Mouse (Mus musculus) lung, postnatal 10 days (tissue): ENCODE measurements around the gene Ap2s1.

Experiments
- DNase-seq: peaks from one replicate; pipeline ENCODE4 v3.0.0; 2021

The Ap2s1 gene

DNA sequence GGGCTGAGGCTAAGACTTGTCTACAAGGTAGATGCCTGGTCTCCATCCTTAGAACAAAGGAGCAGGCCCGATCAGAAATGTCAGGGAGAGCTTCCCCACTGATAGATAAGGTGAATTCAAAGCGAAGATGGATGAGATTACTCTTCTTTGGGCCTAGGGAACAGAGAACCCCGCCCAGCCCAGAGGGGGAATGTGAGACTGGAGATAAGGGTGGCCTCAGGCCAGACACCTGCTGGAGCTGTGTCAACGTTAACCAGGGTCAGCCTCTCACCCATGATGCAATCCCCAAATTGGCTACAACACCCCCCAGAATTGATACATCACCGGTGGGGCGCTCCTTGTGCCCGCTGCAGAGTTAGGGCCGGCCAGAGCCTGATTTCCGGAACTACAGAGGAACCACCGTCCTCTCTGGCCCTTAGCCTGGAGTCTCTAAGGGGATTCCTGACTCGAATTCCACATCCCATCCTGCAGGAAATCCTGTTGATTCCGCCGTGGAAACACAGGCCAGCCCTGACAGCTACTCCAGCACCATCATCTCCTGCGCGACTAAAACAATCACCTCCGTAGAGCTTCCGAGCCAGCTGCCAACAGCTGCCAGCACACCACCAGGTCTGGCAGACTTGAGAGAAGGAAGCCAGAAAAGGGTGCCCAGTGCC lies 17.3 kb downstream of the Ap2s1 start:
- peak; percentile 67 for DNase-seq

DNA sequence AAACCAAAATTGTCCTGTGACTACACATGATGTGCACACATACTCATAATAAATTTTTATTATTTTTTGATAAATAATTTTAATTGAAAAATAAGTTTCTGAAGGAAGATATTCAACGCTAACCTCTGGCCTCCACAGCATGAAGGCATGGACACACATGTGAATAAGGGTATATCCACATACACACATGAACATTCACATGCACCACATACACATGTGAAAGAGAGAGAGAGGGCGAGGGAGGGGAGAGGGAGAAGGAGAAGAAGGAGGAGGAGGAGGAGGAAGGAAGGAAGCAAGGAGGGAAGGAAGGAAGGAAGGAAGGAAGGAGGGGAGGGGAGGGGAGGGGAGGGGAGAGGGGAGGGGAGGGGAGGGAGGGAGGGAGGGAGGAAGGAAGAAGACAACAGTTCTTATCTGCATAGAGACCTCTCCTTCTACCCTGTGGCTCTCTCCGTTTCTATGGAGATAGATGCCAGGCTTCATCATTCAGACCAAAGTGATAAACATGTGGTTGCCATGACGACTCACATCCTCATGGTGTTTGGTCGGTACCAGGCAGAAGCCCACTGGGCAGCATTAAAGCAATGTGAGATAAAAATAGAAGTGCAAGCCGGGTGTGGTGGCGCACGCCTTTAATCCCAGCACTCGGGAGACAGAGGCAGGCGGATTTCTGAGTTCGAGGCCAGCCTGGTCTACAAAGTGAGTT lies 20.8 kb downstream of the Ap2s1 start:
- DNase-seq = no peak

DNA sequence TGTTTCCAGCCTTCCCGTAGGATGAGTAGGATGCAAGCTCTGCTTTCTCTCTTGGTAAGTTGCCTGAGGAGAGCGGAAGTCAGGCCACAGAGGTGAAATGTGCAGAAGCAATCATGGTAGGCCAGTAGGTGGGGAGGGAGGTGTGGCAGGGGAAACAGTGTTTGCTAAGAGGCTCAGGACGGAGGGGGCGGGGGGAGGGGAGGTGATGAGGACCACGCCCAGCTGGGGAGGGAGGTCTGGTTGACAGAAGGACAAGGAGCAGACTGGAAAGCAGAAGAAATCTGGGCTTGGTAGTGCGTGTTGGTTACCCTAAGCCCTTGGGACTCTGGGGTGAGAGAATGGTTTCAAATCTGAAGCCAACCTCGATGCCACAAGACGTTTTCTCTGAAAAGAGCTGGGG lies 22.1 kb downstream of the Ap2s1 start:
- DNase-seq = peak; percentile 70

DNA sequence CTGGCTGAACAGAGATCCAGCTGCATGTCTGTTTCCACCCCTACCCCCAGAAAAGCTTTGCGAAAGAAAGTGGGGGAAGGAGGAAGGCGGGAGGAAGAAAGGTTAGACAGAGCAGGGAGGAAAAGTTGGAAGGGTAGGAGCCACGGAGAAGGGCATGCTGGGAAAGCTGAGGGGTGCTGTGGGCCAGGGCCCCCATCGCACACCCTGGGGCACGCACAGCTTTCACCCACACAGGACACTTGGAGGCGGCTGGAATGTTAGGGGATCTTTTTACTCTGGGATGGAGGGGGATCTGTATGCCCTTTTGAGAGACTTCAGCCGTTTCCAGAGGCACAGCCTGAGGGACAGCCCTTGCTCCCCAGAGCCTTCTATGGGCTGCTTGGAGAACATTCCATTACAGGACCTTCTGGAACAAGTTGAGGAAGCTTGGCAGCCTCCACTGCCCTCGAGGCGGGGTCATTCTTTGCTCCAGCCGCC lies 22.8 kb downstream of the Ap2s1 start:
- peak; percentile 92 for DNase-seq

DNA sequence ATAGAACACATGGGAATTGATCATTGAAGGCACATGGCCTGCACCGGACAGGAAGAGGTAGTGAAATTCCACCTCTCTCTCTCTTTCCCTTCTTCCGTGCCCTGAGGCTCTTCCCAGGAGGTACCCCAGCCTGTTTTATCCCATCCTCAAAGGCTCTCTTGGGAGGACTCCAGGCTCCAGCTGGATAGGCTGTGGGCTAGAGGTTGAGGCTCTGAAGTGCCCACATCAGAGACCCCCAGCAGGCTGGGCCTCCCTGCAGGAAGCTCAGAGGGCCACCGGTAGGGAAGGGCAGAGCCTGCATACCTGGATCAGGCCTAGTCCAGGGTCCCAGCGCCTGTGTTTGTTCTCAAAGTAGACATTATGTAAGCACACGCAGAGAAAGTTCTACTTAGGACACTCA lies 23.4 kb downstream of the Ap2s1 start:
- peak; percentile 36 for DNase-seq

DNA sequence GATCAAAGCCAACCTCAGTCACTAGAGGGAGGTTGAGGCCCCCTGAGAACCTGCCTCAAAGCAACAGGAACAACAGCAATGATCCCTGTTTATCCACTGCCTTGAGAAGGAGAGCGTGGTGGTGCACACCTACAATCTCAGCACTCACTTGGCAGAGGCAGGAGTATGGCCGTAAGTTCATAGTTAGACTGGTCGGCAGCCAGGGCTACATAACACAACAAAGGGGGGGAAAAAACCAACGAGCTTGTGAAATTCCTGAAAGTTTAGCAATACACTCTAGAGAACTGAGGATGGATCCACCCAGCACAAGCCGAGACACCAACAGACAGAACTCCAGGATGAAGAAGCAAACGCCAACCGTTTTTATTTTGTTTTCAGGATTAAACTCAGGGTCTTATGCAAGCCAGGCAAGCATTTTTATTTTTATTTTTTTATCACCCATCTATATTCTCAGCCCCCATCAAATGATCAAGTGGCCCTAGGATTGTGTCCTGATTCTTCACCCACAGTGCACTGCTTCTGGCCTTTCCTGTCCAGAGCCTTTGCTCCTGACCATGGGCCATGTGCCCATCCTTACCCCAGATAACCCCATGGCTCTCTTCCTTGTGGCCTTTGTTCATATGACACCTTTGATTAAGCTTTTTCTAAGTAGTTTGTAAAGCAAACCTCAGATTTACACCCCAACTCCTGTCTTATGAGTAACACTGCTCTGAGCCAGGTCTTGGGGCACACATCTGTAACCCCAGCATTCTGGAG lies 25.4 kb downstream of the Ap2s1 start:
- DNase-seq = peak; percentile 40

DNA sequence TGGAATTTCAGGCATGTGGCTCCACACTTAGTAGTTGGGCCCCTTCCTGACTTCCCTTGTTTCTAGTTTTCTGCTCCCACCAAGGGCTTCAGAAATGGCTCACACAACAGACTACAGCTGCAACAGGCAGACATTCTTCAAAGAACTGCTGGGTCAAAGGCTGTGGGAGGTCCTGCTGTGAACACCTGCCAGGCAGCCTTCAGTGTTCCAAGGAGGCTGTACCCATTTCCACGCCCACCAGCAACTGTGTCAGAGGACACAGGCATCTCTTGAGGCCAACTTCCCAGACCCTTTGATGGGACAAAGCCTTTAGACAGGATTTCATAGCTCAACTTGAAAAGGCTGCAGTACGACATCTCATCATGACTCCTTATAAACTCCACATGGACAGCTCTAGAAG lies 28.2 kb downstream of the Ap2s1 start:
- peak; percentile 16 for DNase-seq

DNA sequence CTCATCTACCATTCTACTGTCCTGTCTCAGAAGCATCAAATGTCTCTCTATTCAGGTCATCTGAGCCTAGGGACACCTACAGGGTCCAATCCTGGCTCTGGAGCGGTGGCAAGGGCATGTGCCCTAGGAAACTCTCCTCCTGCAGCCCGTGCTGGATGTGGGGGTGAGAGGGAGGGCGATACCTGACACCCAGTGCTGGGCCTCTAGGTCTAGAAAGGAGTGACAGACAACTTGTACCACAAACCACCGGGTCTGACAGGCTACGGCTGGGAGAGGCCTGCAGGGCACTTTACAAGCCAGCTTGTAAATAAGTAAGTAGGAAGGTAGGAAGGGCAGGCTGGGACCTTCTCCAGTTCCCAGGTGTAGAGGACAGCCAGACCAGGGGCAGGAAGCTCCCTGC lies 37.7 kb downstream of the Ap2s1 start:
- DNase-seq = no peak

DNA sequence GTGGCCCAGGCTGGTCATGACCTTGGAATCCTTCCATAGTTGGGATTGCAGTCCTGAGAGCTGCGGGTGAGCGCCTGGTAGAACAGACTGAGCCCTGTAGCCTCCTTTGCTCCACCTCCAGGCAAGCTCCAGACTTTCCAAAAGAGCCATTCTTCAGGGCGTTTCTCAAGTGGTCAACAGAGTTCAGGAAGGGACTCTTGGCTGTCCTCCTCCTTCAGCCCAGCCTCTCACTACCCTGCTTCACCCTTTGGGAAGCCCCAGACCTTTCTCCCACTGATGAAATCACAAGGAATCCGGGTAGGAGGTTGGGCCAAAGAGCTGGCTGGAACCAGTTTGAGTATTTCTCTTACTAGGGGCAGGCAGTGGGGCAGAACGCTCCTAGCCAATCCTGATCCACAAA lies 41.9 kb downstream of the Ap2s1 start:
- DNase-seq = peak; percentile 84

DNA sequence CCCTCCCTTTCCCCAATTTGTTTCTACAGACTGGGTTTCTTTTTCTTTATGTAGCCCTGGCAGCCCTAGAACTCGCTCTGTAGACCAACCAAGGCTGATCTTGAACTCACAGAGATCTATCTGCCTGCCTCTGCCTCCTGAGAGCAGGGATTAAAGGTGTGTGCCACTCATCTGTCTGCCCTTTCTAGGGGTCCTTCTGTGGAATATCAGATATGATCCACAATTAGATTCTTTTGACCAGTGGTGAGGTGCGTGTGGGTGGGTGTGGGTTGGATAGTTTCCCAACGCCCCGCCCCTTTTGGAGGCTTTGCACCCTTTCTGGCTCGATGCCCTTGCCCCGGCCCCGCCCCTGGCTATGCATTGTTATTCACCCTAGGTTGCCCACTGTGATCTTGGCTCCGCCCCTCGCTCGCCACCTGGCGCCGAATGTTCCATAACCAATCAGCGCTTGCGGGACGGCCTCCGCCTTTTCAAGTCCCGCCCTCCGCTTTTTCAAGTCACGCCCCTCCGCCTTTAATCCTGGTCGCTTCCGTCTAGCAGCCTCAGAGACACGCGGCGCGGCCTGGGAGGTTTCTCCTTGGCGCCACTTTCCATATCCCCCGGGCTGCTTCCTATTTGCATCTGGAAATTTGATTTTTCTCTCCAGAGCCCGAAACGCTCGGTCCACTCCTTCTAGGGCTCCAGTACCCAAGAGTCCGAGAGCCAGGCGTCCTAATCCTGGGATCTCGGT lies 42.8 kb downstream of the Ap2s1 start, which contains the start of gene Slc1a5:
Slc1a5 (plus strand) TSS at position 516 of the 730 bp plus-strand sequence.
- peak; percentile 97 for DNase-seq

DNA sequence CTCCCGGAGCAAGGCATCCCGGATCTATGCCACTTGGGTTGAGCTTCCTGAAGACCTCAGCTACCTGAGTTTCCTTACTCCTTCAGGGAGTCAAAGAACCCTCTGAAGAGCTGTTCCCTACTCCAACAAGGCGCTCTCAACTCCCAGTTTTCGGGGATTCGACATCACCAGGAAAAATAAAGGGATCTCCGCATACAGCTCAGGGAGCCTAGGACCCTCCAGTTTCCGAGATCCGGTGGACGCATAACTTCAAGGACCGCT lies 43.3 kb downstream of the Ap2s1 start:
- no peak for DNase-seq

DNA sequence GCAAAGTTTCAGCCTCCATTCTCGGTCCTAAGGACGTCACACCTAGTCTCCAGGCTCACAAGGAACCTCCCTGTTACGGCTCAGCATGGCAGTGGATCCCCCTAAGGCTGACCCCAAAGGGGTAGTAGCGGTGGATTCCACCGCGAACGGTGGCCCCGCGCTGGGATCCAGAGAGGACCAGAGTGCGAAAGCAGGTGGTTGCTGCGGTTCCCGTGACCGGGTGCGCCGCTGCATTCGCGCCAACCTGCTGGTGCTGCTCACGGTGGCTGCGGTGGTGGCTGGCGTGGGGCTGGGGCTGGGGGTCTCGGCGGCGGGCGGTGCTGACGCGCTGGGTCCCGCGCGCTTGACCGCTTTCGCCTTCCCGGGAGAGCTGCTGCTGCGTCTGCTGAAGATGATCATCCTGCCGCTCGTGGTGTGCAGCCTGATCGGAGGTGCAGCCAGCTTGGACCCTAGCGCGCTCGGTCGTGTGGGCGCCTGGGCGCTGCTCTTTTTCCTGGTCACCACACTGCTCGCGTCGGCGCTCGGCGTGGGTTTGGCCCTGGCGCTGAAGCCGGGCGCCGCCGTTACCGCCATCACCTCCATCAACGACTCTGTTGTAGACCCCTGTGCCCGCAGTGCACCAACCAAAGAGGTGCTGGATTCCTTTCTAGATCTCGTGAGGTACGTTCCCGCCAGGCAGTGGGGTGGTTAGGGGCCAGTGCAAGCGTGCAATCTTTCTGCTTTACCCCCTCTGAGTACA lies 43.8 kb downstream of the Ap2s1 start:
- peak; percentile 35 for DNase-seq

DNA sequence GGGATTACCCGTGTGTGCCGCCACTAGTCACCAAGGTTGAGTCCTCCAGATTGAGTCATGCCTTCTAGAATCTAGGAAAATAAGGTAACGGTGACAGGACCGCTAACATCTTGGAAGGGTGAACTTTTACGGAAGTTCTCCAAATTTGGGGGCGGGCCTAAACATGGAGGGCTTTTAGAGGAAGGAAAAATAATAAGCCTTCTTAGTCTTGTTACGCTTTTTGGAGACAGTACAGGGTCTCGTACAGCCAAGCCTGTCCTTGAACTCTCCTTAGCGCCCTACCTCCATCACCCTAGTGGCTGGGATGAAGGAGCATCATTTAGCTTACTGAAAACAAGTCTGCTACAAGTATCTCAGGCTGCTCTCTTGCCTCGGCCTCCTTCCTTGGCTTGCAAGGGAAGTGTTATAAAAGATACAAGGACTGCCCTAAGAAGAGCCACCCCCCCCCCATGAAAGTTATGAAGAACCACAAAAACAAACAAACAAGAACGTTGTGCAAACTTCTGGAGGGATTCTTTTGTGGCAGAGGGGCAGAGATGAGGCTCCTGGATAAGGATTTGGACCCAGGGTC lies 44.4 kb downstream of the Ap2s1 start:
- no peak for DNase-seq

DNA sequence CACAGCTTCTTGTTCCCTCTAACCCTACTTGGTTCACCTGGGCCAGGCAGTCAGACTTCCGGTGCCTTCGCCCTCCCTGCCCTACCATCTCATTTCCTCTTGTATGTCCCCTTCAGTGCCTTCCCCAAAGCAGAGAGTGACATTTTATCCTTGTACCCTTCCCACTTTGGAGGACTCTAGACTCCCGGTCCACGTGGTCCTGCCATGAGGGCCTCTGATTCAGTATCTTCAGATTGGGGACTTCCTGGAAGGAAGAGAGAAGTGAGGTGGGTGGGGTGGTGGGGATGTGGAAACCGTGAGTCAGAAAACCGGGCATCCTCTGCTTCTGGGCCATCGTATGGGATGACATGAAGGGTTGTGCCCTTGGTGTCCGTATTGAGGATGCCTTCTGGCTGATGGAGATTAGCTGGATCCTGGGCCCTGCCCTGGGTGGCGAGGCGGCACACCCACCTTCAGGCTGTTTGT lies 45.0 kb downstream of the Ap2s1 start:
- DNase-seq = peak; percentile 33

DNA sequence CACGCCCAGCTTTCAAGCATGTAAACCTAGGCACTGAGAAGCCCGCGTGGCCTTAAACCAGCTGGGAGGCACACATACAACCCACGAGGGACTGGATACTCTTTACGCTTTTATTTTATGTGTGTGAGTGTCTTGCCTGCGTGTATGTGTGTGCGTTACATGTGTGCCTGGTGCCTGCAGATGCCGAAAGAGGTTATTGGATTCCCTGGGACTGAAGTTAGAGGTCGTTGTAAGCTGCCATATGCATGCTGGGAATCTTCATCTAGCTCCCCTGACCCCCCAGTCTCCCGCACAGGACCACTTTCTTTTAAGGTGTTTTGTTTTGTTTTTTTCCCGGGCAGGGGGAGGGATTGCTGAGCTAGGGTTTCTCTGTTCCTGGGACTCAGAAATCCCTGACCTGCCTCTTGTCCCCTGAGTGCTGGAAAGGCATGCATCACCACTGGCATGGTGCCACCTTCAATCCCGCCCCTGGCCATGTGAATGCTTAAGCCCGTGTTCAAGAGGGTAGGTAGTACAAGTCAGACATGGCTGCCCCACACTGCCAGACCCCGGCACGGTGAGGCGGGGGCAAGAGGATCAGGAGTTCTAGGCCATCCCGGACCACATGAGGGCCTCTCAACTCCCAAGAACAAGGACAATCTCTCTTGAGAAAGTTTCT lies 45.7 kb downstream of the Ap2s1 start:
- DNase-seq = peak; percentile 84

DNA sequence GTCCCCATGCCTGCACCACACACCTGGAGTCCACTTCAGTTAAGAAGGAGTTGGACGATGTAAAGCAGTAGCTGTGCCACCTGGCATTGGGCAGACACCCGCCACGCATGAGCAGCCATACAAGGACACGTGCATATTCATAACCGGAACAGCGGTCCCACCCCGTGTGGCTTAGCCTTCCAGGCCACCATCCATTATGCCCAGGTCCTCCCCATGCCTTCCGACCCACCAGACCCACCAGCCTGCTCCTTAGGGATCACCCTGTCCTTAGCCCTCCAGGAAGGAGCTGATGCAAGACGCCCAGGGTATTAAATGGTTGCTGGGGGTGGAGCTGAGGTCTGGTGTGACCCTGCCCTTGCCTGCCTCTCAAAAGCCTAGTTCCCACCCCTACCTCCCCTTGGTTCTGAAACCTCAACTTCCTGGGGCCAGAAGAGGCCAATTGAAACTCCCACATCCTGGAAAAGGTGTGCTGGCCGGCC lies 46.3 kb downstream of the Ap2s1 start:
- DNase-seq = peak; percentile 50

DNA sequence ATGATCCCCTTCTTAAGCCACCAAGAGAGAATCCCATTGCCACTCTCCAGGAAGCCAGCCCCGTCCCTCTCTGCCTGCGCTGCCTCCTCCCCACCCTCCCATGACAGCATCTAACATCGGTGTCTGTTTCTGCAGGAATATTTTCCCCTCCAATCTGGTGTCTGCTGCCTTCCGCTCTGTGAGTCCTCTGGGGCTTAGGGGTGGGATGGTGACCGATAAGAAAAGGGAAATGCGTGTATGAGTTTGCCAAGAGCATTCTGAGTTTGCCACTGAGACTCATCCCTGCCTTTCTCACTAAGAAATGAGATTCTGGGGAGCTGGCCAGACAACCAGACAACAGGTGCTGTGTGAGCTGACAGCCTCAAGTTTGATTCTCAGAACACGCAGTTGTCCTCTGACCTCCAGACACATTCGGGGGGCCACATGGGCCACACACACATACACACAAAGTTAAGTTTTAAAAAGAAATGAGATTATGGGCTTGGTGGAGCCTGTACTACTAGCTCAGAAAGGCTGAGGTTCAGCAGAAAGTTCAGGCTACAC lies 47.4 kb downstream of the Ap2s1 start:
- DNase-seq = no peak

DNA sequence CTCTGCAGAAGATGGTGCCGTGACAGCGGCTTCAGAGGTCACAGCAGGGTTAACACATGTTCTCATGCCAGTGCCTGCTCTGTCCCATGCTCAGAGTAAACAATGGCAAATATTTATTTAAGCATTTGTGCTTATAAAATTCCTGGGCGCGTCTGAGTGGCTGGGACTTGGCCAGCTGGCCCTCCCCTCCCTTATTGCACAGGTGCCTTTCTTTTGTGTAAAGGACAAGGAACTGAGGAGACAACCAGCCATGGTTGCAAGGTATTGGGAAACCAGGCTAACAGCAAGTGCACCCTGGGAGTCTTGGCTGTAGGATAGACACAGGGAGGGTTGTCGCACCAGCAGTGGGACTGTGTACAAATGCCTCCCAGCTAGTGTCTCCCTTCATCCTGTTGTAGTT lies 54.1 kb downstream of the Ap2s1 start:
- peak; percentile 79 for DNase-seq

DNA sequence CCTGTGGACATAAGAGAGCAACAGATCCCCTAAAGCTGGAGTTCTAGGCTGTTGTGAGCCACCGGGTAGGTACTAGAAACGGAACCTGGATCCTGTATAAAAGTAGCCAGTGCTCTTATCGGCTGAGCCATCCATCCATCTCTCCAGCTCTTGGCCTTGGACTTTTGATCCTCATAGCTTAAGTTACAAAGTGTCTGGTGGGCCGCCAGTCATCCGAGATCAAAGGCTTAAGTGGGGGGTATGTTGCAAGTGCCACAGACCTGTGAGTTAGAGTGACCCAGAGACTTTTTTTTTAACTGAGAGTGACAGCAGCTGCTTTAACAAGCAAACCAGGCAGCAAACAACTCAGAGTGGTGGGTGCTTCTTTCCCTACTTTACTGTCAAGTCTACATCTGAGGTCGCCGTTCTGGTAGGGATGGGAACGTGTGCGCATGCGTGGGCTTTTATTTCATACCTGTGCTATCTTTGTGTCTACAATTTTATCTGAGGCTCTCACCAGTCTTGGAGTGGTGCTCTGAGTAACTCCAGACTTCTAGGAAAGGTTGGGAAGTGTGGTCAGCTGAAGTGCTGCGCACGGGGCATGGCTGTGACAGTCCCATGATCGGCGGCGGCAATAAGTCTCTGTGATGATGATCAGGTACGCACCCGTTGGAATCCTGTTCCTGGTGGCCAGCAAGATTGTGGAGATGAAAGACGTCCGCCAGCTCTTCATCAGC lies 55.0 kb downstream of the Ap2s1 start:
- DNase-seq = peak; percentile 37

DNA sequence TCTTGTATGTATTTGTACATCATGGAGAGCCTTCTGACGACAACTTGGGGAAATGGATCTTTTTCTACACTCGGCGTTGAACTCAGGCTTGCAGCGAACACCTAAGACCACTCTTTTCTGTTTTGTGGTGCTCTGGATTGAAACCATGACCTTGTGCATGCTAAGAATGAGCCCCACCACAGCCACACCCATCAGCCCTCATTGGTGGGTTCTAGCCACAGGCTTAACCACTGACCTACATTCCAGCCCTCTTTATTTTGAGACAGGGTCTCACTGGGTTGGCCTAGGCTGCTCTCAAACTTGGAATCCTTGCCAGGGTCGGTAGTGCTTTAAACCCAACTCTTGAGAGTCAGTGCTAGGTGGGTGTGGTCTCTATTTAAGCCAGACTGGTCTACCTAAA lies 56.7 kb downstream of the Ap2s1 start:
- no peak for DNase-seq
